Mouse (Mus musculus) central nervous system, embryonic 18 days (tissue): ENCODE data around the gene Cd34. TPM values are rescaled to one million over a fixed set of nuclear protein-coding genes. Genes with fewer than 3 reads are reported as not detected.

Experiments
- polyA plus RNA-seq: library from polyadenylated mRNA; depleted of rRNA; stranded (reverse); fragments of >200 nt; gene quantifications from 2 replicates; pipeline ENCODE4 v1.2.3, GENCODE M21; 2012; rRNA removed

The Cd34 gene
- 21.0 and 32.7 TPM in 2 replicates for polyA plus RNA-seq

GRCm38 (mm10) chr1:194938715-194939114 is at the start of gene Cd34:
TSS of gene Cd34 (plus strand) at chr1:194938819.

Other genes with a start within 250 kb of the Cd34 start
- 8.1 and 9.4 TPM in 2 replicates for gene Cd46, start 153.4 kb downstream of the Cd34 start, polyA plus RNA-seq
- 35.2 and 37.0 TPM in 2 replicates for gene Cr1l, start 192.8 kb downstream of the Cd34 start, polyA plus RNA-seq
- 1.1 and 1.6 TPM in 2 replicates for gene Cr2, start 237.9 kb downstream of the Cd34 start, polyA plus RNA-seq